Mouse (Mus musculus): ENCODE data around the gene Pbx1.

Gene Pbx1

DNA sequence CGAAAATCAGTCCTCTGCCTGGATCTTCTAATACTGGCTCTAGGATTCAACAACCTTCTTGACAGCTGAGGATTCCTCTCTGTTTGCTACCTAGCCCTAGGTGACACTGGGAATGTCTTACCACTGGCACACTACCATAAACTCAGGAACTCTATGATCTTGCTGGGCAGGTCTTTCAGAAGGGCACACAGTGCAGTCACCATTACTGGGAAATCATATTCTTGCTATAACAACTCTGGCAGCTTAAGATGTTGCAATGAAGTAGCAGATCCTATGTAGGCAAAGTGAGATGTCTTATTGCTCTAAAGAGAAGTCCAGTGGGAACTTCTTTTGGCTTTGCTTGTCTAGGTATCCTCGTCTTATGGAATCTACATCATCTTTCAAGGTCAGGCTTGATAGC lies 265.2 kb downstream of the Pbx1 start:
- no peak for DNase-seq (ENCODE audit: low read depth)

DNA sequence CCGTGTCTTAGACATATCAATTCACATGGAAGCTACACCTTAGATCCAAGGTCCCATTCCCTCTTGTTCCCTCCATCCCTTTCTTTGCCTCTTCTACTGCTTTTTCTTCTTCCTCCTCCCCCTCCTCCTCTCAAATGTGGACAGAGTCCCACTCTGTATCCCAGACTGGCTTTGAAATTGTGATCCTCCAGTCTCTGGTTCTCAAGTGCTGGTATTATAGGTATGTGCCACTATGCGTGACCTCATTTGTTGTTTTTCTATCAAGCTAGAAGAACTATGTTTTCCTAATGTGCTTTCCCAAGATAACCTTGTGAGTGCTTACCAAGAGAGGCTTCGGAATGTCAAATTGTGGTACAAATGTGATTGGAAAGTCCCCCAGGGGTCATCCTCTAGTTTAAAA lies 267.1 kb downstream of the Pbx1 start:
- DNase-seq (ENCODE audit: low read depth) = no peak

DNA sequence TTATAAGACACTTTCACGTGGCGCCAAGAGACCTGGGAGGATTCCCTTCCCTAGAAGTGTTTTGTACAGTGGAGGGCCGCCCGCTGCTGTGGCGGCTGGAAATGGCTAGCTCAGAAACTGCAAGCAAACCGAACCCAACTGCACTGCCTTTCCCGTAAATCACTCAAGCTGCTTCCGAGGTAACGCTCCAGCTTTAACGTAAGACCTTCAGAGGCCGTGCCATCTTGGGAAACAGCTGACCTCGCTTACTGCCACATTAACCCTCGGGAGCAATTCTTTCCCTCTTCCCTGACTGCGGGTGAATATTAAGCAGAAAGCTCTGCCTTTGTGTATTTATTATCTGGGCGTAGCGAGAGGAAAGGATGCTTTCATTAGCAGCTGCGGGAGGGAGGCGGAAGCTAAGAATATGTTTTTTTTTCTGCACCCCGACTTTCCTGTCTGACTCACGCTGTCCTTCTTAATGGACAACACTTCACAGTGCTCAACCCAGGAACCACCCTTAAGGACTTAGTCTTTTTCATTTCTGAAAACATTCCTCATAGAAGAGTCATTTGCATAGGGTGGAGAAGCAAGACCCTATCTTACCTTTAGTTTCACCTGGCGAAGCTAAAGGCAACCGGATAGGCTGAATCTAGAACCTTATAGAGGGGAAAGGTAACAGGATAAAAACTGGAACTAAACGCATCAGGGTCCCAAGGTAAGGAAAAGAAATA lies 268.4 kb downstream of the Pbx1 start:
- no peak for DNase-seq (ENCODE audit: low read depth)

DNA sequence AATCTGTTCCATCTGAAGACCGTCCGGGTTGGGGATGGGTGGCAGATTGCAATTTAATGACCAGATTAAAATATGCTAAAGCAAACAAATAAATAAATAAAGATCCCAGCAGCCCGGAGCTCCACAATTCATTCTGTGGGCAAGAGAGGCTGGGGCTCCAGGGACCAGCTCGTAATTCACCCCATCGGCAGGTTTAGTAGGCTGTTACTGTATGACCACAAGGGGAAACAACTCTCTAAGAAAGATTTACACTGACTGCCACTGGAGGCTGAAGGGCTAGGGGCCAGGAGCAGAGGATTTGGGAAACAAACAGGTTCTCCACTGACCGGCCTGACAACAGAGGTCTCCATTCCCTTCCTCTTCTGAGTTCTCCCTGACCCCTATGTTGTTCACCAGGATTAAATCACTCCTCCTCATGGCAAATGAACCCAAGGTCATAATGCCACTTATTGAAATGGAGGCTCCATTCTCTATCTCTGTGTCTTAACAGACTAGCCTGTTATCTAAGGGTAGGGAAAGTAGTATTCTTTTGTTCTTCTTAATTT lies 292.9 kb downstream of the Pbx1 start:
- DNase-seq (ENCODE audit: low read depth) = no peak

GRCm38 (mm10) chr1:168138669-168139068 lies 293.4 kb downstream of the Pbx1 start:
- DNase-seq (ENCODE audit: low read depth) = no peak

- no peak for DNase-seq (ENCODE audit: low read depth)
These were observed 294.2 kb downstream of the Pbx1 start for GRCm38 (mm10) chr1:168137890-168138289.

GRCm38 (mm10) chr1:168135545-168135944 lies 296.5 kb downstream of the Pbx1 start:
- no peak for DNase-seq (ENCODE audit: low read depth)

DNA sequence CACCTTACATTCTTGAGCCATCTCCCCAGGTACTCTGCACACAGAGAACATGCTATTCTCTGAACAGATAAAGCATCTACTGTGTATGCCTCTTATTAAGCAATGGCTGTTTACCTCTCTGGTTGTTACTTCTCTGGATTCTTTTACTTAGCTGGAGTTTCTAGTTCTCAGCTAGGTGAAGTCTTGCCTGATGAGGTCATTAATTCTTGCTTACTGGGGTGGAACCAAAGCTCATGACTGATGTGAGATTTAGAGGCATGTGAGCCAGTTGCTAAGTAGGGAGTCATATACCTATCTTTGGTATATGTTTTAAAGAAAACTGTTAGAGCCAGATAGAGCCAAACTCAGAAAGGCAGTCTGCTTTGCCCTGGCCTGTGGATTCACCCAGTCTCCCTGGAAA lies 298.4 kb downstream of the Pbx1 start:
- no peak for DNase-seq (ENCODE audit: low read depth)

GRCm38 (mm10) chr1:168128004-168128403 lies 304.1 kb downstream of the Pbx1 start:
- DNase-seq (ENCODE audit: low read depth) = no peak

DNA sequence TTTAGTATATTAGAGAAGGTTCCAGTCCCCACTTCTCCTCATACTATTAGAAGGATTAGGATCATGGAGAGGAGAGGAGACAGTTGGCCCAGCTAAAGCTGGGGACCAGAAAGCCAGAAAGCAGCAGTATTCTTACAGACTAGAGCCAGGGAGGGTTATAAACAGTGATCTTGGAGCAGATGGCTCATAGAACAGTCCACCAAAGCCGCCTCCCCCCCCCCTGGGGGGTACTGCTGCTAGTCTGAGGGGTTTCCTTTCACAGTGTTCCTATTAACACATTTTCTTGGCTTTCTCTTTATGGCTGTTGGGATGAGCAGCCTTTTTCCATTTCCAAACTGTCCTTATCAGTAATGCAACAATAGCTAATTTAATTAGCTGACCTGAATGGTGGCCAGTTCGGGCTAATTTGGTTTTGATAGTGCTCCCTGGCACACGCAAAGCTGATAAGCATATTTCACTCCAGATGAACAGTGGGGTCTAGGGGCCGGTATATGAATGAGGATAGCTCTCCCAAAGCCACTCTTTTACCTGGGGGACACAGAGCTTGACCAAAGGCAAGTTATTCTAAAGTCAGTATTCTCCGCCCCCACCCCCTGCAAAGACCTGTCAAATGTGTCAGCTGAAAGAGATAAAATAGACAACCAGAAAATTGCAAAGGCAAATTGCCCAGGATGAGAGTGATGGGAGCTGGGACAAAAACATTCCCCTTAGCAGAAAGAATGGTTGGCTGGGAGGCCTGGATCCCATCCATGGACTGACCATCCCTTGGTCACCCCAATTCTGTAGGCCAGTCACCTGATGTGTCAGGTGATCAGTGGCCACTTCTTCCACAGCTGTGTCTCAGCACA lies 307.2 kb downstream of the Pbx1 start:
- no peak for DNase-seq (ENCODE audit: low read depth)

- no peak for DNase-seq (ENCODE audit: low read depth)
These were observed 314.0 kb downstream of the Pbx1 start for GRCm38 (mm10) chr1:168118077-168118476.

- DNase-seq (ENCODE audit: low read depth) = no peak
These were observed 314.7 kb downstream of the Pbx1 start for GRCm38 (mm10) chr1:168117367-168117766.

GRCm38 (mm10) chr1:168109797-168110196 lies 322.3 kb downstream of the Pbx1 start:
- no peak for DNase-seq (ENCODE audit: low read depth)

- no peak for DNase-seq (ENCODE audit: low read depth)
These were observed 328.2 kb downstream of the Pbx1 start for GRCm38 (mm10) chr1:168103821-168104220.

- DNase-seq (ENCODE audit: low read depth) = no peak
These were observed 330.6 kb downstream of the Pbx1 start for GRCm38 (mm10) chr1:168101514-168101913.

- DNase-seq (ENCODE audit: low read depth) = no peak
These were observed 333.3 kb downstream of the Pbx1 start for GRCm38 (mm10) chr1:168098806-168099205.

DNA sequence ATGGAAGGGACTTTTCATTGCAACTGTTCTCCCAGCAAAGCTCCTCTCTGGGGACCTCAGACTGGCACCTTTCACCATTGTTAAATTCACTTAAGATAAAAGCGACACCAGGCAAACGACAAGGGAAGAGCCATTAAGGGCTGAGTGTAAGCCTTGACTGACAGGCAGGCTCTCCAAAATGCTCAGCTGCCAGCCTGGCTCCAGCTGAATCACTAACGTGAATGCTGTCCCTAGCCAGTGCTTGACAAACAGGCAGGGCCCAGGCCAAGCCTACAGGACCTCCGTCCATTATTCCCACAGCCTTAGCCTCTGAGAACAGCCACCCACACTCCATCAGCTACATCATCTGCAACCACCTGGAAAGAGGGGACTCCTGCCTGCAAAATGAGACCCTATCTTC lies 337.4 kb downstream of the Pbx1 start:
- no peak for DNase-seq (ENCODE audit: low read depth)

DNA sequence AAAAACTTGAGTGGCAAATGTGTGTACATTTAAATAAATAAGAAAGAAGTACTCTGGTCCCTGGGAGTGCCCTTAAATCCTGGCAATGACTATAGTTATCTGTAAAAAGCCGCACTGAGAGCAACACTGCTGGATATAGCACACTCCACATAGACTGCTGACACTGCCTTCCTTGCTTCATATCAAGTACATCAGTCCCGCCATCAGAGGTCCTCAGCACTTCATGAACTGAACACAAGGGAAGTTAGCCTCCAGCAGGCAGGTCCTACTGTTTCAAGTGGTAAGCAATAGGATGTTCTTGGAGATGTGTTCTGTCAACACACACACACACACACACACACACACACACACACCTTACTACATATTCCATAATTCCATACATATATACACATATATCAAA lies 339.0 kb downstream of the Pbx1 start:
- DNase-seq (ENCODE audit: low read depth) = no peak

DNA sequence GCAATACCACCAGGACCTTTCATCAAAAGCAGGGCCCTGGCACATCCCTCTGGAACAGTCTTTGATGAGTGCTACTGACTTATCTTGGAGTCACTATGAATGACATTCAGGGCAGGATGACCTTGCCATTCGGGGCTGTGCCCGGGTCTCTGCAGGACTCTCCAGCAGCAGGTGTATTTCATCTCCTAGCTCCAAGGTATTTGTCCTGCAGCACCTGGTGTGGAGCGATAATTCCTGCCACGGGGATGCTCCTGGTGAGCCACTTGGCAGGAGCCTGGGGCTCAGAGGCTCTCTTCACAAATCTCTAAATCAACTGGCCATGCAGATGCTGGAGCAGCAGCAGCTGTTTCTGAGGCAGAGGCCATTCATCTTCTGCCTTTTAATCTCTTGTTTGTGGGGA lies 340.4 kb downstream of the Pbx1 start:
- no peak for DNase-seq (ENCODE audit: low read depth)

DNA sequence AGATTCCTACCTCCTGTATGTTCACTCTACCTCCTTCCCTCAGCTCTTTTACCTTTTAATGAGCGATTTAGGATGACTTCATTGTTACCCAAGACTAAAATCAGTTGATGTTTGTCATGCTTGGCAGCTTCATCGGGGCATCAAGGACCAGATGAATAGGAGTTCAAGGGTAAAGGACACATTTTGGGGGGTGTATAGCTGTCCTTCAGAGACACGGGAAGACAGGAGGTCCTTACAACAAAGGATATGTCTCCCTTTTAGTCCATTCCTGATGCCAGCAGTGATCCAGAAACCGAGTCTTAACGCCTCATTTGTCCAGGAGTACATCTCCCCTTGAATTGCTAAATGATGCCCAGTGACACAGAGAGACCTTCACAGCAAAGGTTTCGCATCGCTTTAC lies 343.4 kb downstream of the Pbx1 start:
- no peak for DNase-seq (ENCODE audit: low read depth)

GRCm38 (mm10) chr1:168079394-168079767 lies 352.7 kb downstream of the Pbx1 start:
- DNase-seq (ENCODE audit: low read depth) = no peak

- DNase-seq (ENCODE audit: low read depth) = no peak
These were observed 353.2 kb downstream of the Pbx1 start for GRCm38 (mm10) chr1:168078746-168079393.

DNA sequence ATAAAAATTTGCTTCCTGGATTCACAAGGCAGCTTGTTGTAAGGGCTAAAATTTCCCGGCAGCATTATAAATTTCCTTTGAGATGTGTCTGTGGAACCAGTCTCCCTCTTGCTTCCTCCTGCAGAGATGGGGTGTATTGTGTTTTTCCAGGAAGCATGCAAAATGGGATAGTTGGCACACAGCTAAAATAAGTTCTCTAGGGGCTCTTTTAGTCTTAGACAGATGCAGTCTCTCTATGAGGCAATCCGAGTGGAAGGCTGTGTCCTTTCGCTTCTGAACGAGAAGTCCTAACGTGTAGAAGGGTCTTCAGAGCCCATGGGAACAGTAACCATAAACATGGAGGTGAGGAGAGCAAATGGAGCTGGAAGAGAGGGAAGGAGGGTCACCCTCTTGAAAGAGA lies 360.1 kb downstream of the Pbx1 start:
- DNase-seq (ENCODE audit: low read depth) = no peak
